Mouse (Mus musculus): ENCODE data around the gene Surf6.

The Surf6 gene

DNA sequence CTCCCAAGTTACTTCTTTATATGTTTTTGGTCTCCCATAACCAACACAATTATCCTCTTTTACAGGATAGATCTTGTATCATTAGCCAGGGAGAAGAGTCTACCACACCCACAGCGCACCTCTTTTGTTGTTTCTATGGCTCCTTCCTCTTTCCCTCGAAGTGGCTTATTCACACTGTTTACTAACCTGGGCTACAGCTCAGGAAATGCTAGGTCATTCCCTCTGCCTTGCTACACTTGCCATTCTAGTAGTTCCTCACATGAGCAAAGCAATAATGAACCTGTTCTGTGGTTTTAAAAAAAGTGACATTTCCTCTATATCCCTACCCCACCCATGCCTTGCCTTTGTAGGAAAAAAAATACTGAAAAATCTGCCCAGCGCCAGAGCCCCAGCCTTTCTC is 39.8 kb downstream of the Surf6 start:
- intact Hi-C loops (cut with DNase I): no loop called here

GRCm38 (mm10) chr2:26847706-26848105 is 55.0 kb downstream of the Surf6 start:
- intact Hi-C loops (cut with DNase I): loop anchor here (1.0 to 5.0 kb wide), 2 partner anchors 191 to 390 kb away; no protein-coding TSS in a partner anchor
